Mouse (Mus musculus) ES-Bruce4 (cell line): ENCODE measurements around the gene Cers6.

Experiments
- CTCF ChIP-seq: IDR thresholded peaks from one replicate; pipeline ENCODE4 v1.8.1; 2011; ENCODE audit warnings: low read depth, low read length
- EP300 ChIP-seq: IDR thresholded peaks from 2 replicates; pipeline ENCODE4 v1.6.1; 2011; ENCODE audit warnings: low read depth, low read length; ENCODE audit not compliant: insufficient read depth
- POLR2A ChIP-seq: IDR thresholded peaks from one replicate; pipeline ENCODE4 v1.8.1; 2011; ENCODE audit warnings: low read length; ENCODE audit not compliant: insufficient read depth

DNA sequence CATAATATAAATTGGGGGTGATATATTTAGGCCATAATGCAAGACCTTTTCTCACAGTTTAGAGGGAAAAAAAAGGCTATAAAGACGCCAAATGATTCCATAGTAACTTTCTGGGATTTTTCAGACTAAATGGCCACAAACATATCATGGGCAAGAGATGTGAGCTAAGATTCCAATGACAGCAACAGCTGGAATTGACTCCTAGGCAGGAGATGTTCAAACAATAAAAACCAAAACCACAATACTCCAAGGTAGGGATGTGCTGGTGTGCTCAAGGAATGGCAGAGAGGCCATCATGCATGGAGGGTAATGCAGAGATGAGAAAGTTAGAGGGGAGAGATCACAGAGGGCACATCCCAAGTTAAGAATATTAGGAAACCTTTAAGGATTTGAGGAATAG, 257.8 kb downstream of the Cers6 start:
- TF ChIP-seq POLR2A (no peak), CTCF (no peak), EP300 (no peak)
